Mouse (Mus musculus) G1E (cell line): ENCODE measurements around the gene Cntn5. TPM values are rescaled to one million over a fixed set of nuclear protein-coding genes. Genes with fewer than 3 reads are reported as not detected.

Source experiments
- ATAC-seq: 2 replicates; pipeline ENCODE4 v1.8.0; 2016; ENCODE audit warnings: mild to moderate bottlenecking; ENCODE audit not compliant: insufficient number of reproducible peaks, poor library complexity, low FRiP score, severe bottlenecking; ENCODE audit errors: extremely low read depth
- DNase-seq: peaks from one replicate; pipeline ENCODE4 v3.0.0; 2012; ENCODE audit warnings: low spot score
- H3K27me3 ChIP-seq: 2 replicates; pipeline ENCODE4 v1.6.1; 2012; ENCODE audit warnings: mild to moderate bottlenecking, low read length, inconsistent platforms; ENCODE audit not compliant: insufficient read depth
- H3K36me3 ChIP-seq: replicated peaks from 2 replicates; pipeline ENCODE3; 2012; ENCODE audit warnings: mild to moderate bottlenecking, inconsistent platforms
- H3K4me1 ChIP-seq: 2 replicates; pipeline ENCODE4 v1.6.1; 2012; ENCODE audit warnings: low read depth, low read length, inconsistent platforms, mixed read lengths; ENCODE audit not compliant: insufficient read depth
- H3K4me3 ChIP-seq: 2 replicates; pipeline ENCODE4 v1.5.1; 2012; ENCODE audit warnings: low read depth, mild to moderate bottlenecking, inconsistent platforms, low read length, moderate library complexity, mixed read lengths
- H3K9me3 ChIP-seq: replicated peaks from 2 replicates; pipeline ENCODE4 v1.6.1; 2012; ENCODE audit warnings: inconsistent platforms
- CTCF ChIP-seq: IDR thresholded peaks from 2 replicates; pipeline ENCODE4 v1.5.1; 2012; ENCODE audit warnings: low read depth, low read length, inconsistent platforms, mixed read lengths
- GATA1 ChIP-seq: IDR thresholded peaks from 2 replicates; pipeline ENCODE4 v1.6.1; 2012; ENCODE audit warnings: borderline replicate concordance, low read length, inconsistent platforms, mixed read lengths
- GATA2 ChIP-seq: IDR thresholded peaks from 2 replicates; pipeline ENCODE4 v1.6.1; 2012; ENCODE audit warnings: low read depth, low read length, inconsistent platforms, borderline replicate concordance
- POLR2AphosphoS5 ChIP-seq: IDR thresholded peaks from 2 replicates; pipeline ENCODE4 v1.6.1; 2012; ENCODE audit warnings: low read depth, low read length, inconsistent platforms; ENCODE audit not compliant: insufficient replicate concordance
- TAL1 ChIP-seq: conservative IDR thresholded peaks from 2 replicates; pipeline ENCODE4 v1.6.1; 2012; ENCODE audit warnings: low read depth, low read length, inconsistent platforms, mixed read lengths
- polyA plus RNA-seq: library from polyadenylated mRNA; stranded (reverse); fragments of >175 nt; gene quantifications from 2 replicates; pipeline ENCODE4 v1.2.3, GENCODE M21; 2012
- total RNA-seq, 2 experiments: library from RNA; stranded (forward) in 1 of 2; stranded (reverse) in 1 of 2; fragments of 200-1000 nt in 1 of 2; fragments of >200 nt in 1 of 2; fragmentation: Nextera tagmentation in 1 of 2; gene quantifications; 2 replicates each; pipeline ENCODE4 v1.2.3; 2014 to 2017

Gene Cntn5
- total and polyA plus RNA-seq, 3 experiments = not detected

DNA sequence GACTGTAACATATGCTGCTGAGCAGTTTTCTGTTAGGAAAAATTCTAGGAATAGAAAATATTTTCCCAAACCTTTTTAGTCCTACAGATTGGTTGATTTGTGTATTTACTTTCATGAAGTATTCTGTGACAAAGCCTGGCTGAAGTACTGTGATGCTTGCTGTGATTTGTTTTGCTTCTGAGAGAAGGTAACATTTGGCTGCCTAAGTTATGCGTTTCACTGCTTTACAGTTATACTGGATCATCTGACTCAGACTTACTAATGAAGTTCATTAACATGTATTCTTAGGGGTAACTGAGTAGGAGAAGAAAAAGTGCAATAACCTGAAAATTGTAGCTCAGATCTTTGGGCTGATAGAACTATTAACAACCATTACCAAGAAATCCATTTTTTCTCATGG, 245.1 kb downstream of the Cntn5 start:
- TF ChIP-seq TAL1 (no peak), POLR2AphosphoS5 (no peak), GATA1 (no peak), CTCF (no peak), GATA2 (no peak)
- Histone ChIP-seq H3K4me1 (no peaks in the 10 kb centered on the region), H3K9me3 (no peaks in the 10 kb centered on the region), H3K4me3 (no peak overlapping the region), H3K27me3 (no peaks in the 10 kb centered on the region), H3K36me3 (no peaks in the 10 kb centered on the region)
- DNase-seq (no peak), ATAC-seq (no peak)

DNA sequence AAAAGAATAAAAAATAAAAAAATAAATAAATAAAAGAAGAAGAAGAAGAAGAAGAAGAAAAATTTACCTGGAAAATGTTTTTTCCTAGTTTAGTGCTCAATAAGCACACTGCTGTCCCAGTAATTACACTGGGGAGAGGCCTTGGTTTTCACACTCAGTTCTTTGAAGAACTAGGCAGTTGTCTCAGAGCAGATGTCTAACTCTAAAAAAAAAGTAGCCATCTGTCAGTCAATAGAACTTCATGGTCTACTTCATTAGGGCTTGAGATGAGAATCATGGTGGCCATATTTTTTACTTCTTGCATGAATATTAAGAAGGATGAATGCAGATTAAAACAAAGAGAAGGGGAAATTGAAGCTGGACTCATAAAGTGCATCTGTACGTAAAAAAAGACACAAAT, 246.5 kb downstream of the Cntn5 start:
- Histone ChIP-seq H3K27me3 (no peaks in the 10 kb centered on the region), H3K4me1 (no peaks in the 10 kb centered on the region), H3K9me3 (no peaks in the 10 kb centered on the region), H3K36me3 (no peaks in the 10 kb centered on the region), H3K4me3 (no peak overlapping the region)
- no peak for TF ChIP-seq GATA2
- TF ChIP-seq TAL1 = no peak
- TF ChIP-seq GATA1 = no peak
- no peak for TF ChIP-seq CTCF
- no peak for TF ChIP-seq POLR2AphosphoS5
- ATAC-seq (no peak), DNase-seq (no peak)

DNA sequence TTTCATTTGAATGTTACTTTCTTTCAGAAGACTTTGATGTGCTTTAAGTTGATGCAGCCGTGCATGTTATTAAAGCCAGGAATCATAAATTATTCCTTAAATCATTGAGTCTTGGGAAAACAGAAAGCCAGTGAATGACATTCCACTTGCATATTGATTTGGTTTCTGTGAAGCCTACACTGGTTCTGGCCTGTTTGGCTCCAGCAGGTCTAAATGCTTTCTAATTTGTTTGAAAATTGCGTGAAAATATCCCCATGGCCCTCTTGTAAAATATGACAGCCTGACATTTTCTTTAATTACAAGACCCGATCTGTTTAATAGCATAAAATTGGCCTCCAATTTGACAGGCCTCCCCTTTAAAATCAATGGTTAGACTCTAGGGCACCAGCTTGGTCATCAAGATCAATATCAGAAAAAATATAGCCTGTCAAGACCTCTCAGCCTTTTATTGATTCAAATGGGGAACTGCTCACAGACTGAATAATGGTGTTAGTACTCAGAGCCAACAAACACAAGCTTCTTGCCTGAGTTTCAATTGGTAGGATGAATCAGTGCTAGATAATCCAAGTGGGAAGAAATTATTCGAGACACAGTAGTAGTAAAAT, 247.3 kb downstream of the Cntn5 start:
- no peak overlapping the region for H3K4me3 ChIP-seq
- no peaks in the 10 kb centered on the region for H3K4me1 ChIP-seq
- H3K36me3 ChIP-seq = no peaks in the 10 kb centered on the region
- no peaks in the 10 kb centered on the region for H3K27me3 ChIP-seq
- H3K9me3 ChIP-seq = no peaks in the 10 kb centered on the region
- no peak for ATAC-seq
- no peak for TF ChIP-seq TAL1
- TF ChIP-seq POLR2AphosphoS5 = no peak
- no peak for TF ChIP-seq CTCF
- TF ChIP-seq GATA2 = no peak
- no peak for TF ChIP-seq GATA1
- DNase-seq = no peak

DNA sequence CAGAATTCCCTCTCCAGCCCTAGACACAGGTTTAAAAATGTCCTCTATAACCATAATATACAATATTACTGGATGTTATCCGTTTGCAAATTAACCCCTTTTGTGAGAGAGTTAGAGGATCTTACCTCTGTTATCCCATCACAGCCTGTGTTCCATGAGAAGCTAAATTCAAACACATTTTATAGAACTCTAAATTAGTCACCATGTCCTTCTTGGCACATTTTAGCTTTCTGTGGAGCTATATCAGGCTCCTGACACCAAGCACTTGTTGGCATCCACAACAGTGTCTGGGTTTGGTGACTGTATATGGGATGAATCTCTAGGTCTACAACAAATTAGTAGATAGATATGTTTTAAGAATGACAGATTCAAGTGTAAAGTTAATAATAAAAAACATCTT, 253.9 kb downstream of the Cntn5 start:
- Histone ChIP-seq H3K27me3 (no peaks in the 10 kb centered on the region), H3K9me3 (no peaks in the 10 kb centered on the region), H3K4me3 (no peak overlapping the region), H3K4me1 (no peaks in the 10 kb centered on the region), H3K36me3 (no peaks in the 10 kb centered on the region)
- no peak for ATAC-seq
- TF ChIP-seq GATA2 (no peak), TAL1 (no peak), CTCF (no peak), POLR2AphosphoS5 (no peak), GATA1 (no peak)
- DNase-seq = no peak

DNA sequence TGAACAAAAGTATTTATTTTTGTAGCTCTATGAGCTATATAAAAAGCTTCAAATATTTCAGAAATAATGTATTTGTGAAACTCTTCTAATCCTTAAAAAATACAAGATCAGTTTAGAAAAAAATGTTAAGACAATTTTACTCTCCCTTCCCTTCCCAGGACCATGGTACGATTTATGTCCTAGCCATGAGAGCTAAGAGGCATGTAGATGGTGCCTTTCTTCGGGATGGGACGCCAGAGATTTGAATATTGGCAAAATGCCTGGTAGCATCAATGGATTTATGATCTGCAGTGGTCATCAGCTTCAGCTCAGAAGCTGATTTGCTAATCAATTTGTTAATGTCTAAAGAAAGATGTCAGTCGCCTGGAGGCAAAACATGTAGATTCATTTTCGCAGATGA, 258.6 kb downstream of the Cntn5 start:
- no peak for ATAC-seq
- H3K36me3 ChIP-seq = no peaks in the 10 kb centered on the region
- H3K9me3 ChIP-seq = no peaks in the 10 kb centered on the region
- TF ChIP-seq TAL1 = no peak
- TF ChIP-seq CTCF = no peak
- TF ChIP-seq POLR2AphosphoS5 = no peak
- TF ChIP-seq GATA1 = no peak
- no peak for TF ChIP-seq GATA2
- no peaks in the 10 kb centered on the region for H3K27me3 ChIP-seq
- no peak for DNase-seq
- no peak overlapping the region for H3K4me3 ChIP-seq
- H3K4me1 ChIP-seq = no peaks in the 10 kb centered on the region

DNA sequence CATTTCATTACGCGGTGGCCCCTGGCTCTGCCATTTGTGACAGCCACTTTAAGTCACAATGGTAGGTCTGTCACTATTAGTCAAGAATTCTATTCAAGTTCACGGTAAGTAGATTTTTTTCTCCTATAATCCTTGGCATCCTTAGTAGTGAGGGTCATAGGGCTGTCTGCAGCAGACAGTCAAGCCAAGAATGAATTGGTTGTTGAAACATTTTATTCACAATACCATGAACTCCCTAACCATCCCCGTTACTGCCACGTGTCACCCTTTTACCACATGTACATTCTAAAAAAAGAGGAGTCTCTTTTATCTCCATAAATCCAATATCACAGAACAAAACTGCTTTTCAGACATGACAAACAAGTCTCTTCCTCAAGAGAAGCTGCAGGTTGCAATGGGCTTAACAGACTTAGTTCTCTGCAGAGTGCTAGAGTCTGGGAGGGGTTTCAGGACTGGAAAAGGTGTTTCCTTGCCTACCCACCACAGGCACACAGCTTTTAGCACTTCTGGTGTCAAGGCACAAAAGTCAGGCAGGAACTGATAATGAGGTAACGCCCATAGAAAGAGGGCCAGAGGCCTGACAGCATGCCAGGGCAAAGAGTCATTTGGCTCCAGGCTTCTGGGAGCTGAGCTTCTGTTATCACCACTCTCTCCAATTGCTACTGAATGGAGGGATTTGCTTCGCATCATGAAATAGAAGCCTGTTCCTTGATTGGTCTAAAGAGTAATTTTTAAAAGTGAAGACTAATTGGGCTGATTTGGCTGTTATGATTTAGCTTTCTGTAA, 259.3 kb downstream of the Cntn5 start:
- no peaks in the 10 kb centered on the region for H3K36me3 ChIP-seq
- H3K9me3 ChIP-seq = no peaks in the 10 kb centered on the region
- DNase-seq = no peak
- H3K4me1 ChIP-seq = no peaks in the 10 kb centered on the region
- no peak for ATAC-seq
- TF ChIP-seq TAL1 (no peak), GATA1 (no peak), GATA2 (no peak), CTCF (no peak), POLR2AphosphoS5 (no peak)
- H3K27me3 ChIP-seq = no peaks in the 10 kb centered on the region
- H3K4me3 ChIP-seq = no peak overlapping the region
